Mouse (Mus musculus) hindbrain, embryonic 12.5 days (tissue): ENCODE results near the gene Itpr3. TPM values are rescaled to one million over a fixed set of nuclear protein-coding genes. Genes with fewer than 3 reads are reported as not detected.

Experiments
- ATAC-seq: fragments of 200-750 bp; cut with Nextera tagmentation; 2 replicates; pipeline ENCODE4 v1.8.0; 2017; ENCODE audit warnings: moderate TSS enrichment; ENCODE audit not compliant: low FRiP score
- H3K27ac ChIP-seq: fragments of 300-500 bp; sonication (generic); 2 replicates; pipeline ENCODE4 v1.5.1; 2016; ENCODE audit warnings: mild to moderate bottlenecking
- H3K27me3 ChIP-seq: fragments of 300-500 bp; sonication (generic); 2 replicates; pipeline ENCODE4 v1.6.1; 2016; ENCODE audit warnings: mild to moderate bottlenecking
- H3K36me3 ChIP-seq: fragments of 300-500 bp; sonication (generic); 2 replicates; pipeline ENCODE4 v1.6.1; 2016; ENCODE audit warnings: mild to moderate bottlenecking
- H3K4me1 ChIP-seq: fragments of 300-500 bp; sonication (generic); 2 replicates; pipeline ENCODE4 v1.6.1; 2016
- H3K4me2 ChIP-seq: fragments of 300-500 bp; sonication (generic); replicated peaks from 2 replicates; pipeline ENCODE4 v1.6.1; 2016; ENCODE audit warnings: mild to moderate bottlenecking
- H3K4me3 ChIP-seq: fragments of 300-500 bp; sonication (generic); 2 replicates; pipeline ENCODE4 v1.5.1; 2016; ENCODE audit warnings: mild to moderate bottlenecking
- H3K9ac ChIP-seq: fragments of 300-500 bp; sonication (generic); 2 replicates; pipeline ENCODE4 v1.6.1; 2016; ENCODE audit warnings: mild to moderate bottlenecking, moderate library complexity
- H3K9me3 ChIP-seq: fragments of 300-500 bp; sonication (generic); replicated peaks from 2 replicates; pipeline ENCODE4 v1.6.1; 2016; ENCODE audit warnings: mild to moderate bottlenecking
- WGBS: fragments of 180-500 bp; shearing (Covaris S2); methylation state at CpG from one replicate; pipeline ENCODE4 v1.1.7; 2016; 5-methylcytosine and 5-hydroxymethylcytosine counted together
- polyA plus RNA-seq: library from polyadenylated mRNA; unstranded; fragments of >200 nt; fragmentation: Nextera tagmentation; extraction: Ambion mirVana; gene quantifications from 2 replicates; pipeline ENCODE4 v1.2.1, GENCODE M21; 2016

The Itpr3 gene
- polyA plus RNA-seq, 1 experiment from 2014 or later: 2.8 TPM

DNA sequence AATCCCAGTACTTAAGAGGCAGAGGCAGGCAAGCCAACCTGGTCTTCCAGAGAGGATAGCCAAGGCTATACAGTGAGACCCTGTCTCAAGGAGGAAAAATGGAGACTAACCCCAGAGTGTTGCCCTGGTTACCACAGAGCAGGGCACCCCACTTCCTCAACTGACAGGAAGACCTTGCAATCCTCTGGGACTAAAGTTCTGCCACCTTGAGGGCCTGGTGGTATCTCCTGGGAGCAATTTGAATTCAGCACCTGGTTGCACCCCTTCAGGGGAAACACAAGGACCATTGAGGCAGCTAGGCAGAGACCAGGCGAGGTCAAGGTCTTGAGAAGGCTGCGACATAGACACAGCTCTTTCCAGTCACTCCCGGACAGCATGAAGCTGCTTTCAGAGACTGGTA lies 31.2 kb upstream of the Itpr3 start:
- Histone ChIP-seq H3K27me3 (no peaks in the 10 kb centered on the region), H3K9ac (no peak overlapping the region), H3K9me3 (no peaks in the 10 kb centered on the region), H3K36me3 (peaks cover 53% of the 10 kb centered on the region), H3K27ac (no peak overlapping the region), H3K4me2 (no peak overlapping the region), H3K4me1 (peaks cover 15% of the 10 kb centered on the region), H3K4me3 (no peak overlapping the region)
- whole genome bisulfite sequencing: 93% methylated on average over 3 of the region's 3 CpGs
- ATAC-seq: no peak

DNA sequence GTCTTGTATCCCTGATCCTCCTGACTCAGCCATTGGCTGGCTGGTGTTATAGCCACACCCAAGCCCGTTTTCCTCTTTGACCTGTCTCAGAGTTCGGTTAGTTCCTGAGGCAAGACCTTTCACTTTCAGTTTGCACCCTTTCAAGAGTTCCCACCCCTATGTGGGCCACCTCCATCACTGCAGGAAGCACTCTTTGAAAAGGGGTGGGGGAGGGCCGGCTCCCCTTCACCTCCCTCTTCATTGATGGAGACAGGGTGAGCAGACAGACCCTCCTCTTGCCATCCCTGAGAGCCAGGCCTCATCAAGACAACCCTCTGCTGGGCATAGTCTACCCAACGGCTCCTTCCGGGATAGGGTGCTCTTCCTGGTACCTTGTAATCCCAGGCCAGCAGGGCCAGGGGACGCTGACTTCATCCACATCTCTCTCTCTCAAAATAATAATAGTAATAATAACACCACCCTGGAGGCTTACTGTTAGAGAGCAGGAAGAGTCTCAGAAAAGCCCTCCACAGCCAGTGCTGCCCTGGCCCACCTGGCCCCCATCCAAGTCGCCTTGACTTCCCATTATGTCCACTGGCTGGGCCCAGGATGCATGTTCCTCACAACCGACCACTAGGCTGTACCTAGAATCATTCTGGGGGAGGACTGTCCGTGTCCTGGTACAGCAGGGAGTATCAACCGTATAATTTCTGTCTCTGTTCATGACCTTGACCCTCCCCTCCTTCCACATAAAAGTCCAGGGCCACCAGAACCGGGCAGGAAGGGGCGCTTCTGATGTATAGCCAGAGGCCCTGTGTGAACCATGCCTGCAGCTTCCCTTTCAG lies 29.4 kb upstream of the Itpr3 start:
- peak; percentile 39 for ATAC-seq
- H3K4me2 ChIP-seq: peak overlapping the region; percentile 88
- WGBS: 46% methylated on average over 12 of the region's 12 CpGs
- no peaks in the 10 kb centered on the region for H3K9me3 ChIP-seq
- H3K9ac ChIP-seq: peak overlapping the region; percentile 93
- no peaks in the 10 kb centered on the region for H3K27me3 ChIP-seq
- H3K4me3 ChIP-seq: peak overlapping the region; percentile 68
- peaks cover 36% of the 10 kb centered on the region for H3K36me3 ChIP-seq
- peaks cover 17% of the 10 kb centered on the region for H3K4me1 ChIP-seq
- H3K27ac ChIP-seq: peak overlapping the region; percentile 80

DNA sequence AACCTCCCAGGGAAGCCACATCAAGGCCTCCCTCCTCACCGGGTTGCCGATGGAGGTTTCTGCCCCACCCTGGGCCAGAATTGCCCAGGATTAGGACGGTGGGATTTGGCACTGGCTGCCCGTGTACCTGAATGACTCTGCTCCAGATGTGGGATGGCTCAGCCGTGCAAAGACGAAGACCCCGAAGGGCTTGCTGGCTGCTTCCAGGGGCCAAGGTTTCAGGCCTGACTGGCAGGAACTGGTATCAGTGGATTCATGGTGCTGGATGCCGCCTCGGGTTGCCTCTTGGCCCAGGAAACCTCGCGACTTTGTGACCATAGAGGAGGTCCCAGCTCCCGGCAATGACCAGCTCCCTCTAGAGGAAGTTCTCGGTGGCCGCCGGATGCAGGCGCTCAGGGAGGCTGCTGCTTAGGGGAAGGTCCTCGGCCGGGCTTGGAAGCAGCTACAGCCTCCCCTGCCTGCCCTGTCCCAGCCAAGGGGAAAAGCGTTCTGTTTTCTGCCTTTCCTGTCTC lies 28.8 kb upstream of the Itpr3 start:
- H3K27me3 ChIP-seq: no peaks in the 10 kb centered on the region
- ATAC-seq: peak; percentile 77
- 2% methylated on average over 19 of the region's 19 CpGs for WGBS
- H3K9me3 ChIP-seq: no peaks in the 10 kb centered on the region
- peak overlapping the region; percentile 93 for H3K9ac ChIP-seq
- H3K4me1 ChIP-seq: peaks cover 23% of the 10 kb centered on the region
- peak overlapping the region; percentile 88 for H3K4me2 ChIP-seq
- H3K27ac ChIP-seq: peak overlapping the region; percentile 80
- H3K4me3 ChIP-seq: peak overlapping the region; percentile 68
- peaks cover 30% of the 10 kb centered on the region for H3K36me3 ChIP-seq

DNA sequence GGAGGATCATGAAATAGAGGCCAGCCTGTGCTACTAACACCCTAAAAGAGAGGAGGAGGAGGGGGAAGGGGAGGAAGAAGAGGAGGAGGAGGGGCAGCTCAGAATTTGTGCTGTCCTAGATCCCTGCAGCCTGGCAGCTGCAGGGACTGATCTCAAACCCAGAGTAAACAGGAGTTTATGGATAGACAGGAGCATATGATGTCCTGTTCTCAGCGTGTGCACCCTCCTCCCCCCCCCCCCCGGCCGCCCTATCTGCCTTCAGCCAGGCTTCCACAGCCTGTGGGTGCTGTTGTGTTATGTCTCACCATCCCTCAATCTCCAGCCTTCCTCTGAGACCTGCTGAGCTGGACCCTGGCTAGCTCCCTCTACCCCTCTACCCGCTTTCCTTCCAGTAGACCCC lies 28.2 kb upstream of the Itpr3 start, which contains the start of gene Bak1:
TSS of gene Bak1 (minus strand) at position 101 of the 400 bp plus-strand sequence.
- peak within 1 kb of the TSS; percentile 80 for H3K27ac ChIP-seq
- H3K4me1 ChIP-seq: peaks cover 23% of the 10 kb centered on the region
- WGBS: 63% methylated on average over 3 of the region's 4 CpGs
- H3K36me3 ChIP-seq: peaks cover 24% of the 10 kb centered on the region
- no peaks in the 10 kb centered on the region; the same call in 1 of the 2 replicates for H3K27me3 ChIP-seq
- ATAC-seq: no peak
- H3K4me3 ChIP-seq: peak within 1 kb of the TSS; percentile 68
- H3K4me2 ChIP-seq: peak within 1 kb of the TSS; percentile 88
- H3K9ac ChIP-seq: peak within 1 kb of the TSS; percentile 93
- H3K9me3 ChIP-seq: no peaks in the 10 kb centered on the region

DNA sequence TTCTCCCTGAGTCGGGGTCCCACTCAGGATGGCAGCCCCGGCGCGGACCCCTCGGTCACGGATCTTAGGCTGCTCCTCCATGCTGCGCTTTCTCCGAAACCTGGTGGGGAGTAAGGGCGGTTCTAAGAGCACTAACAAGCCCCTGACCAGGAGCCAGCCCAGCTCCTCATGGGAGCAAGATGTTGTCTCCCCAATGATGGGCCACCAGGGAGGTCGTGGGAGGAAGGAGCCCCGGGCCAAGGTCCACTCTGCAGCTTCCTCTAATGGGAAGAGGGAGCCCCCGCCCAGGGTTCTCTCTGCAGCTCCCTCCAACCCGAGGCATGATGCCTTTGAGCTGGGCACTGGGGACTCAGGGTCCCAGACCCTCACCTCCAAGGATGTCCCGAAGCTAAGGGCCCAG lies 27.7 kb upstream of the Itpr3 start:
- 89% methylated on average over 14 of the region's 14 CpGs for WGBS
- peaks cover 19% of the 10 kb centered on the region for H3K36me3 ChIP-seq

DNA sequence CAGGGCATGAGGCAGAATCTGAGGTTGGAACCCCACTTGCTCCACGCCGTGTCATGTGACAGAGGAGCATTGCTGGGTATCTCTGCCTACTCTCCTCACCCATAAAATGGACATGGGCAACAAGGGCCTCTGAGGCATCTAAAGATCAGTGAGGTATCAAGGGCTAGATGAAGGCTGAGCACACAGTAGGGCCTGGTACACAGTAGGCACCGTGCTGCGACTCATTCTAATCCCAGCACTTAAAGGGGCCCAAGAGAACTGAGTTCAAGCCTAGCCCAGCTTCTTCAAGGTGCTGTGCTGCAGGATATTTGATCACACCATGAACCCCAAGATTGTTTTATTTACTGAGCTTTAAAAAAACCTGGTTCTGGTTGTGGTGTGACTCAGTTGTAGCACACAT lies 26.2 kb upstream of the Itpr3 start:
- Histone ChIP-seq H3K27me3 (peaks cover 5% of the 10 kb centered on the region; the same call in 1 of the 2 replicates), H3K4me2 (no peak overlapping the region), H3K9me3 (no peaks in the 10 kb centered on the region), H3K4me3 (no peak overlapping the region), H3K27ac (no peak overlapping the region), H3K4me1 (peaks cover 23% of the 10 kb centered on the region), H3K36me3 (0 out of 2 replicates have a peak, but pooled peaks cover 5% of the 10 kb centered on the region), H3K9ac (no peak overlapping the region)
- ATAC-seq: no peak
- WGBS: 100% methylated on average over 4 of the region's 4 CpGs

More for the DNA sequence above, 27.7 kb upstream of the Itpr3 start:
- H3K4me1 ChIP-seq: peaks cover 23% of the 10 kb centered on the region
- H3K27ac ChIP-seq: no peak overlapping the region
- H3K4me3 ChIP-seq: no peak overlapping the region
- no peak overlapping the region for H3K4me2 ChIP-seq
- no peak for ATAC-seq
- H3K27me3 ChIP-seq: no peaks in the 10 kb centered on the region; the same call in 1 of the 2 replicates
- no peaks in the 10 kb centered on the region for H3K9me3 ChIP-seq
- H3K9ac ChIP-seq: no peak overlapping the region

DNA sequence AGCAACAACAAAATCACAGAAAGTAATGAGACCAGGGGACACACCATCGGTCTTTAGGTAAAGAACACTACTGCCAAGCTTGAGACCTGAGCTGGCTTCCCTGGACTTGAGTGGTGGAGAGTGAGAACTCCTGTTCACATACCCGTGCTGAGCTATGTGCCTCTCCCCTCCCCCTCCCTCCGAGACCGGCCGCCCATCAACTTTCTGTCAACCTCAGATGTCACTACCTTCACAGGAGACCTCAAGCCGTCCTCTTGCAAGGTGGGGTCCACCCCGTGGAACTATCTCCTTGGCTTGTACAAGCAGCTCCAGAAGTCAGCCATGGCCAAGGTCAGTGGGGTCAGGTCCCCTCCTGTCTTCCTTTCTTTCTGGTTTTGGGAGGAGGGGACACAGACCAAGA lies 24.8 kb upstream of the Itpr3 start:
- H3K4me3 ChIP-seq: no peak overlapping the region
- H3K27ac ChIP-seq: no peak overlapping the region
- no peaks in the 10 kb centered on the region for H3K36me3 ChIP-seq
- no peak overlapping the region for H3K9ac ChIP-seq
- no peaks in the 10 kb centered on the region for H3K9me3 ChIP-seq
- no peak for ATAC-seq
- peaks cover 5% of the 10 kb centered on the region; the same call in 1 of the 2 replicates for H3K27me3 ChIP-seq
- no peak overlapping the region for H3K4me2 ChIP-seq
- peaks cover 22% of the 10 kb centered on the region for H3K4me1 ChIP-seq
- WGBS: 59% methylated on average over 7 of the region's 7 CpGs

DNA sequence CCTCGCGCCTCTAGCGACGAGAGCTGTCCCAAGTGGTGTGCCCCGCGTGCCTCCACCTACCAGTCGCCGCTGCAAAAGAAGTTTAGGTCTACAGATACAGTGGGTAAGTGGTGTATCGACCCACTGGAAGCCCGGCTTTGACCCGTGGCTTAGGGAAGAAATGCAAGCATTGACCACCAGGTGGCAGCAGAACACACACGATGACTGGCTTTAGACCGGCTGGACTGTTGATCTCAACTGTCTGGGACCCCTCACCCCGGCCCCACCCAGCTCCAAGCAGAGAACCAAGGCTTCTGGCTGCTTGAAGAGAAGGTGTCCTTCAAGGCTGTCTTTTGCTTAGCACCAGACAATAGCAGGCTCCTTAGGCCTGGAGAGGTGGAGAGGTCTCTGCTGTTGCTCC lies 24.2 kb upstream of the Itpr3 start:
- no peak overlapping the region for H3K9ac ChIP-seq
- H3K27ac ChIP-seq: no peak overlapping the region
- H3K4me3 ChIP-seq: no peak overlapping the region
- H3K4me2 ChIP-seq: peak overlapping the region; percentile 27; the same call in 1 of the 2 replicates
- no peaks in the 10 kb centered on the region for H3K36me3 ChIP-seq
- H3K9me3 ChIP-seq: no peaks in the 10 kb centered on the region
- 2% methylated on average over 14 of the region's 14 CpGs for WGBS
- peaks cover 17% of the 10 kb centered on the region; the same call in 1 of the 2 replicates for H3K4me1 ChIP-seq
- ATAC-seq: peak; percentile 56
- peaks cover 5% of the 10 kb centered on the region; the same call in 1 of the 2 replicates for H3K27me3 ChIP-seq

DNA sequence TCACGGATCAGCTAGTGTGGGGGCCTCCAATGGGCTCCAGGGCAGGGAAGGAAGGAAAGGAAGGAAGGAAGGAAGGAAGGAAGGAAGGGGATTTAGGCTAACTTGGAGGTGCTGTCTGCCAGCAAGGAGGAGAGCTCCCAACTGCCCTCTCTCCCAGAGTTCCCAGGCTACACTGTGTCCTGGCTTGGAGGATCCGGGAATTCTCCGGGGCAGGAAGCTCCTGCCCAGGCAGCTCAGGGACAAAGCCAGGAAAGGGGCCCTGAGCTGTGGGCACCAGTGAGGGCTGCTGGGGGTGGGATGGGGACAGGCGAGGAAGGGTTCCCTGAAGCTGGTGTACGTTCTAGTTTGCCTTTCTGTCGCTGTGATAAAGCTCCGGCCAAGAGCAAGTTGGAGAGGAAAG lies 20.6 kb upstream of the Itpr3 start:
- WGBS: 75% methylated on average over 7 of the region's 7 CpGs
- Histone ChIP-seq H3K36me3 (no peaks in the 10 kb centered on the region), H3K27me3 (peaks cover 10% of the 10 kb centered on the region; the same call in 1 of the 2 replicates), H3K4me3 (no peak overlapping the region), H3K9ac (no peak overlapping the region), H3K4me1 (peaks cover 45% of the 10 kb centered on the region), H3K4me2 (no peak overlapping the region), H3K9me3 (no peaks in the 10 kb centered on the region), H3K27ac (peak overlapping the region; percentile 4; the same call in 1 of the 2 replicates)
- no peak for ATAC-seq

DNA sequence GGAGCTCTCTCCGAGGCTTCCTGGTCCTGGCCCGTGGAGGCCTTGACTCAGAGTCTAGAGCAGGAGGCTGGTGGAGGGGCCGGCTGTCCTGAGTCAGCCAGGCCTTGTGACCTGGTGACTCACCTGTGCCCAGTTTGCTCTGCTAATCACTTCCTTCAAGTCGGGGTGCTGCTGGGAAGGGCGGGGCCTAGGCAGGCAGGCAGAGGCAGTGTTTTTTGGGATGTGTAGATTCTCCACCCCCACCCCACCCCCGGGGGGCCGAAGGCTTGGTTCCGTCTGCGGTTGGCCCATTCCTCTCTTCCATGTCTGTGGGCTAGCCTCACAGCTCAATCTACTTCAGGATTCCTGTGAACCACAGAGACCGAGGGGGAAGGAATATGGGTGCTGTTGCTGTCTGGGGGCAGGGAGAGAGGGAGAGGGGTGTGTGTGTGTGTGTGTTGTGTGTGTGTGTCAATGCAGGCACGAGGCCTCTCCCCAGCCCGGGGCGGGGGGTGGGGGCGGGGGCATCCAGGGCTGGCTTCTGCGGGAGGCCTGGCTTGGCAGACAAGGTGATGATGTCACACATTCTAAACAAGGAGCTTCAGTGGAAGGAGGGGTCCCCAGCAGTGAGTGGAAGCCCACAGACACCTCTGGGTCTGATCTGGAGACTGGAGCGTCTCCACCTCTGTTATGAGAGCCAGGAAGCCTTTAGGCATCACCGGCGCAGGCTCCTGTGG lies 18.6 kb upstream of the Itpr3 start:
- no peak for ATAC-seq
- H3K36me3 ChIP-seq: no peaks in the 10 kb centered on the region
- no peak overlapping the region for H3K9ac ChIP-seq
- H3K4me2 ChIP-seq: no peak overlapping the region
- H3K4me3 ChIP-seq: no peak overlapping the region
- H3K27me3 ChIP-seq: peaks cover 10% of the 10 kb centered on the region; the same call in 1 of the 2 replicates
- WGBS: 43% methylated on average over 18 of the region's 18 CpGs
- H3K27ac ChIP-seq: no peak overlapping the region
- peaks cover 44% of the 10 kb centered on the region for H3K4me1 ChIP-seq
- no peaks in the 10 kb centered on the region for H3K9me3 ChIP-seq

DNA sequence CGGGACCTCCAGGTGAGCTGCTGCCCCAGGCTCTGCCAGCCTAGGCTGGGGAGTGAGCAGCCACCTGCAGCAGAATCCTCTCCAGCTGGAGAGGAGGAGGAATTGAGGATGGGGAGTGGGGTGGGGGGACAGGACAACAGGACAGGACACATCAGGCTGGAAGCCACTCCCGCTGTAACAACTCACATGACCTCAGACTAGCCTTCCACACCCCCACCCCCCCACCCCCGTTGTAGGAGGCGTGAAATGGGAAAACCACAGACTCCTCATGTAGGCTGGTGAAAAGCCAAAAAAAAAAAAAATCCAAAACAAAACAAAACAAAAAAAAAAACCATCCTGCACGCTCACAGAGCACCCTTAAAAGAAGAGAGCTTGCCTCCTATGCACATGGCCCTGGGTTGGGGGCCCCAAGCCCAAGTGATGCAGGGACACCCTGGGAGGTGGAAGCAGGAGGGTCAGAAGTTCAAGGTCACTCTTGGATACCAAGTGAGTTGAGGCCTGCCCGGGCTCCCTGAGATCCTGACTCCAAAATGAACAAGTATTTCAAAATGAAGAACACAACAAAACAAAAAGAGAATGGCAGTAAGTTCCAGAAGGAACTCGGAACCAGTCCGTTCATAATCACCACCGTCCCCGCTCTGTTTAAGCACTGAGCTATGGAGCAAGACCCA lies 17.5 kb upstream of the Itpr3 start:
- H3K27me3 ChIP-seq: peaks cover 10% of the 10 kb centered on the region; the same call in 1 of the 2 replicates
- peaks cover 44% of the 10 kb centered on the region for H3K4me1 ChIP-seq
- peak overlapping the region; percentile 67; the same call in 1 of the 2 replicates for H3K27ac ChIP-seq
- no peak overlapping the region for H3K4me3 ChIP-seq
- 72% methylated on average over 9 of the region's 10 CpGs for WGBS
- ATAC-seq: no peak
- H3K36me3 ChIP-seq: no peaks in the 10 kb centered on the region
- H3K9me3 ChIP-seq: no peaks in the 10 kb centered on the region
- H3K9ac ChIP-seq: peak overlapping the region; percentile 43; the same call in 1 of the 2 replicates
- H3K4me2 ChIP-seq: 0 out of 2 replicates have a peak overlapping the region, but pooled peaks have one; percentile 34
